Mouse (Mus musculus) forebrain, embryonic 16.5 days (tissue): ENCODE measurements around the gene Wdr34. TPM values are rescaled to one million over a fixed set of nuclear protein-coding genes. Genes with fewer than 3 reads are reported as not detected.

Experiments
- ATAC-seq: fragments of 200-750 bp; cut with Nextera tagmentation; 2 replicates; pipeline ENCODE4 v1.8.0; 2017; ENCODE audit warnings: mild to moderate bottlenecking, moderate library complexity
- H3K27ac ChIP-seq: fragments of 300-500 bp; sonication (generic); 2 replicates; pipeline ENCODE4 v1.5.1; 2014; ENCODE audit warnings: low read length, control low read depth
- H3K27me3 ChIP-seq: fragments of 300-500 bp; sonication (generic); replicated peaks from 2 replicates; pipeline ENCODE4 v1.6.1; 2014; ENCODE audit warnings: low read length; ENCODE audit not compliant: control insufficient read depth, insufficient read depth
- H3K36me3 ChIP-seq: fragments of 300-500 bp; sonication (generic); 2 replicates; pipeline ENCODE4 v1.6.1; 2014; ENCODE audit not compliant: control insufficient read depth, insufficient read depth
- H3K4me1 ChIP-seq: fragments of 300-500 bp; sonication (generic); replicated peaks from 2 replicates; pipeline ENCODE4 v1.6.1; 2014; ENCODE audit warnings: low read length; ENCODE audit not compliant: control insufficient read depth, insufficient read depth
- H3K4me2 ChIP-seq: fragments of 300-500 bp; sonication (generic); 2 replicates; pipeline ENCODE4 v1.6.1; 2014; ENCODE audit warnings: mild to moderate bottlenecking, low read length, control low read depth
- H3K4me3 ChIP-seq: fragments of 300-500 bp; sonication (generic); replicated peaks from 2 replicates; pipeline ENCODE4 v1.5.1; 2014; ENCODE audit warnings: mild to moderate bottlenecking, low read length, control low read depth
- H3K9ac ChIP-seq: fragments of 300-500 bp; sonication (generic); replicated peaks from 2 replicates; pipeline ENCODE4 v1.6.1; 2014; ENCODE audit warnings: low read depth, low read length, control low read depth
- H3K9me3 ChIP-seq: fragments of 300-500 bp; sonication (generic); 2 replicates; pipeline ENCODE4 v1.6.1; 2016; ENCODE audit warnings: low read length; ENCODE audit not compliant: control insufficient read depth
- WGBS: fragments of 180-500 bp; shearing (Covaris S2); extraction: QIAGEN DNeasy Blood & Tissue Kit; methylation state at CpG from one replicate; pipeline ENCODE4 v1.1.7; 2014; 5-methylcytosine and 5-hydroxymethylcytosine counted together
- polyA plus RNA-seq: library from polyadenylated mRNA; unstranded; fragments of >200 nt; fragmentation: Nextera tagmentation; extraction: Ambion mirVana; gene quantifications from 2 replicates; pipeline ENCODE4 v1.2.1, GENCODE M21; 2015

The Wdr34 gene
- polyA plus RNA-seq, 1 experiment from 2014 or later = 83.3 TPM

DNA sequence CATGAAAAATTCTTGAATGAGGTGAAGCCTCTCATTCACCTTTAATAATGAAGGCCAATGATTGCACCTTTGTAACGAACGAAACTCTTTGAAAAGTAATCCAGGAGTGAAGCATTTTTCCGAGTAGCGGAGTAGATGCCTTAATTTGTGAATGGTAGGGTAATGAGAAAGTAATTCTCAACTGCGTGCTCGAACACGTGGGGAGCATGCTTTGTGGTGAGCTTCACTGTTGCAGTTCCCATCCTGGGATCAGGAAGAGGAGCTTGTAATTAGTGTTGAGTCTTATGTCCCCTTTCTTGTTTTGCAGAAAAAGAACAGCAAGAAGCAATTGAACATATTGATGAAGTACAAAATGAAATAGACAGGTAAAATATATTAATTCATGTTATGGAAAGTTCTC, 19.3 kb upstream of the Wdr34 start:
- H3K36me3 ChIP-seq = peaks cover 18% of the 10 kb centered on the region
- WGBS = 8% methylated on average over 7 of the region's 7 CpGs

GRCm38 (mm10) chr2:30067031-30067888, 18.6 kb upstream of the Wdr34 start:
- Histone ChIP-seq H3K27ac (peak overlapping the region; percentile 99), H3K4me3 (peak overlapping the region; percentile 88), H3K9ac (peak overlapping the region; percentile 98), H3K27me3 (no peaks in the 10 kb centered on the region), H3K9me3 (no peaks in the 10 kb centered on the region), H3K36me3 (peaks cover 16% of the 10 kb centered on the region), H3K4me1 (peaks cover 33% of the 10 kb centered on the region), H3K4me2 (peak overlapping the region; percentile 57)
- under 1% methylated on average over 41 of the region's 69 CpGs for WGBS
- peak; percentile 37 for ATAC-seq

More for the DNA sequence above, 19.3 kb upstream of the Wdr34 start:
- Histone ChIP-seq H3K9ac (peak overlapping the region; percentile 98), H3K4me2 (peak overlapping the region; percentile 57), H3K27me3 (no peaks in the 10 kb centered on the region), H3K4me3 (peak overlapping the region; percentile 88), H3K27ac (no peak overlapping the region), H3K9me3 (no peaks in the 10 kb centered on the region), H3K4me1 (peaks cover 28% of the 10 kb centered on the region)
- ATAC-seq = no peak

DNA sequence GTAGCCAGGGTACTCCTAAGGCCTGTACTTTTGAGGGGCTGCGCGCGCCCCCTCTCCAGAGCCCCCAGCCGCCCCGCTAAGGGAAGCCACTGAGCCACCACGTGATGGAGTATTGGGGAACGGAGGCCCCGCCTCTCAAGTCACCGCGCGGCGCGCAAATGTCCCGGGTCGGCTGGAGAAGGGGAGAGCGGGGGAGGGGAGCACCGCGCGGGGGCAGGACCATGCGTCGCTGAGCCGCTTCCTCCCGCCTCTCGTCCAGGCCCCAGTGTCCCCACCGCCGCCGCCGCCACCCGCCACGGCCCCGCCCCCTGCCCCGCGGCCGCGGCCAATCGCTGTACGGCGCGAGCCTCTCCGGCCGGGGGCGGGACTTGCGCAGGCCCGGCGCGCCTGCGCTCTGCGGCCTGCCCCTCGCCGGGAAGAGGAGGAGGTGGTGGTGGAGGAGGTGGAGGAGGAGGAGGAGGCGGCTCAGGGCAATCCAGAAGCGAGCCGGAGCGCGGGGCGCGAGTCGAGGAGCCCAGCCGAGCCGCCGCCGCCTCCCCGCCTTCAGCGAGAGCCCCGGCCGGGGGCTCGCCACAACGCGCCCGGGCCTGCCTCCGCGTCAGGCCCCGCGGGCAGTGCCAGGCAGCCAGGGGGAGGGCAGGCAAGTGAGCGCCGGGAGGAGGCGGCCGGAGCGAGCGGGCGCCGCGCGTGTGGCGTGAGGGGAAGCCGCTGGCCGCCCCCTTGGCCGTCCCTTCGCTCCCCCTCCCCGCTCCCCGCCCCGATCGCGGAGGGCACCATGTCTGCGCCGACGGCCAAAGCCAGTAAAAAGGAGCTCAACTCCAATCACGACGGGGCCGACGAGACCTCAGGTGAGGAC, 17.6 kb upstream of the Wdr34 start:
- WGBS = under 1% methylated on average over 62 of the region's 101 CpGs
- ATAC-seq = peak; percentile 93
- H3K27ac ChIP-seq = peak overlapping the region; percentile 99
- H3K9me3 ChIP-seq = no peaks in the 10 kb centered on the region
- peak overlapping the region; percentile 88 for H3K4me3 ChIP-seq
- peaks cover 16% of the 10 kb centered on the region for H3K36me3 ChIP-seq
- H3K4me2 ChIP-seq = peak overlapping the region; percentile 68
- no peaks in the 10 kb centered on the region for H3K27me3 ChIP-seq
- H3K4me1 ChIP-seq = peaks cover 39% of the 10 kb centered on the region
- H3K9ac ChIP-seq = peak overlapping the region; percentile 98

DNA sequence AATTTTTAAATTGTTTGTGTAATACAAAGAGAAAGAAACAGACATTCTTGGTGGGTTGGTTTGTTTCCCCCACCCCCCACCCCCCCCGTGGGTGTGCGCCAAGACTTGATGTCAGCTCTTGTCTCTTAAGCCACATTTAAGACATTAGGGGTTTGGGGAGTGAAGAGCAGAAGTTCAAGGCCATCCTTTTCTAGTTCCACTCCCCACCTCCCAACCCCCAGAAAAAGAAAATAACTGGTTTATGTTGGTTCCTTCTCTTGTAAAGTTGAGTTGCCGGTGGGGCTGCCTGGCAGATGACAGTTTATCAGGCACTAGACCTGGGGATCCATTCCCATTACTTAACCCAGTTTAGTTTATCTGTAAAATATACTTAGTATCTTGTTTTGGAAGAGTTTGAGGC, 15.6 kb upstream of the Wdr34 start:
- Histone ChIP-seq H3K4me2 (no peak overlapping the region), H3K4me3 (no peak overlapping the region), H3K27me3 (no peaks in the 10 kb centered on the region), H3K27ac (no peak overlapping the region), H3K9ac (no peak overlapping the region), H3K4me1 (peaks cover 41% of the 10 kb centered on the region), H3K36me3 (peaks cover 5% of the 10 kb centered on the region), H3K9me3 (no peaks in the 10 kb centered on the region)
- WGBS = 30% methylated on average over 3 of the region's 3 CpGs
- ATAC-seq = no peak

DNA sequence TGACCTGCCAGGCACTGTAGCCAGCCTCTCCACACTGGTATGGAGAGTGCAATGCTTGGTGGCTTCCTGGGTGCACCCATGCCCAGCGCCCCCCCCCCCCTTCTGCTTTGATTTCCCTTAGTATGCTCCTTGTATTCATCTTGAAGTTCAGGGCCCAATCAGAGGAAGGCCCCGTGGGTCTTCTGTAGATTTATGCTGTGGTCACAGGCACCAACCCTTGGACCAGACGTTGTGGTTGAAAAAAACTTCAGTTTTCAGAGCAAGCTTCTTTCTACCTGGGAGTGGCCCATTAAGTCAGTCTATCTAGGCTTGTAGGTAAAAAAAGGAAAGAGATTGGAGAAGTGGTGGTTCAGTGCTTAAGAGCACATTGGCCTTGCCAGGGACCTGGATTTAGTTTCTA, 15.1 kb upstream of the Wdr34 start:
- H3K36me3 ChIP-seq = peaks cover 5% of the 10 kb centered on the region
- no peaks in the 10 kb centered on the region for H3K9me3 ChIP-seq
- H3K27me3 ChIP-seq = no peaks in the 10 kb centered on the region
- no peak overlapping the region for H3K27ac ChIP-seq
- 12% methylated on average over 2 of the region's 3 CpGs for WGBS
- H3K4me2 ChIP-seq = peak overlapping the region; percentile 79
- H3K9ac ChIP-seq = peak overlapping the region; percentile 60
- H3K4me1 ChIP-seq = peaks cover 41% of the 10 kb centered on the region
- no peak overlapping the region; the same call in 1 of the 2 replicates for H3K4me3 ChIP-seq
- ATAC-seq = no peak

DNA sequence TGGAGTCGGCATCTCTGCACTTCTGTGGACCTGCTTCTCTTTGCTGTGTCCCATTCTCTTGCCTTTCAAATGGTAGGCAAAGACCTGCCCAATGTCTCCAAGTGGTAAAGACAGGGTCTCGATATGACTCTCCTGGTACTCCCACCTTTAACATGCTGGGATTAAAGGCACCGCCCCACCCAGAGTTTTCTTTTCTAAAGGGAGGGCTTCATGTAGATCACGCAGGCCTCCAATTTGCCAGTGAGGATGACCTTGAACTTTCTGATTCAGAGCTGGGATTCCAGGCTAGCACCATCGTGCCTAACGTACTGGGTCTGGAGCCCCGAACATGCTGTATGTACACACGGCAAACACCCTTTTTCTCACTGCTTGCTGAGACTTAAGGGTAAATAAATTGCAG, 14.6 kb upstream of the Wdr34 start:
- 3% methylated on average over 8 of the region's 8 CpGs for WGBS

GRCm38 (mm10) chr2:30062249-30063093, 13.8 kb upstream of the Wdr34 start:
- Histone ChIP-seq H3K27ac (peak overlapping the region; percentile 62), H3K4me1 (peaks cover 31% of the 10 kb centered on the region), H3K27me3 (no peaks in the 10 kb centered on the region), H3K36me3 (no peaks in the 10 kb centered on the region), H3K9ac (peak overlapping the region; percentile 60), H3K4me3 (peak overlapping the region; percentile 52), H3K4me2 (peak overlapping the region; percentile 79), H3K9me3 (no peaks in the 10 kb centered on the region)
- WGBS = under 1% methylated on average over 40 of the region's 40 CpGs
- no peak for ATAC-seq

More for the DNA sequence above, 14.6 kb upstream of the Wdr34 start:
- Histone ChIP-seq H3K4me1 (peaks cover 36% of the 10 kb centered on the region), H3K27me3 (no peaks in the 10 kb centered on the region), H3K4me3 (peak overlapping the region; percentile 52), H3K9me3 (no peaks in the 10 kb centered on the region), H3K4me2 (peak overlapping the region; percentile 79), H3K36me3 (peaks cover under 1% of the 10 kb centered on the region; the same call in 1 of the 2 replicates), H3K9ac (peak overlapping the region; percentile 60), H3K27ac (peak overlapping the region; percentile 62)
- no peak for ATAC-seq

GRCm38 (mm10) chr2:30061215-30062166, 12.8 kb upstream of the Wdr34 start:
- H3K4me1 ChIP-seq = peaks cover 31% of the 10 kb centered on the region
- no peaks in the 10 kb centered on the region for H3K36me3 ChIP-seq
- no peak for ATAC-seq
- H3K9ac ChIP-seq = peak overlapping the region; percentile 60
- no peaks in the 10 kb centered on the region for H3K27me3 ChIP-seq
- peak overlapping the region; percentile 52 for H3K4me3 ChIP-seq
- whole genome bisulfite sequencing = 8% methylated on average over 36 of the region's 37 CpGs
- no peaks in the 10 kb centered on the region for H3K9me3 ChIP-seq
- peak overlapping the region; percentile 62 for H3K27ac ChIP-seq
- peak overlapping the region; percentile 79 for H3K4me2 ChIP-seq
